Mouse (Mus musculus): ENCODE data around the gene Serpinc1. TPM values are rescaled to one million over a fixed set of nuclear protein-coding genes. Genes with fewer than 3 reads are reported as not detected.
"Not testable (repeated sequence)": the region's sequence is repeated elsewhere in the genome, so short reads cannot be mapped to it uniquely, and the experiment has no call there.

Serpinc1 gene
- polyA plus RNA-seq, 1 experiment from 2014 or later: 3.3 TPM

DNA sequence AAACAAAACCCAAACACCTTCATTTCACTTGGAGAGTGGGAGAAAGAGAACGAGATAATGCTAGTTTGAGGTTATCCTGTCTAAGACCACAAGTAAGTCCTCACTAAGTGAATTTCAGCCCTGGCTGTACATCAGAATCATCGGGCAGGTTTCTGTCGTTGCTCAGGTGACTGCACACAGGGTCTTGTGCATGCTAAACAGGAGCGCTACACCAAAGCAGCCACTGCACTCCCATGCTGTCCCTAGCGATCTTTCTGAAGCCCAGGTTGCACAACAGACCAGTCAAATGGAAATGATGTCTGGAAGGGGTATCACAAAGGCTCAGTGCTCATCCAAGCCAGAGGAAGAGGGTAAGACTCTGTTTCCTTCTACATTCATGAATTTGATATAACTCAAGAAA lies 28.1 kb downstream of the Serpinc1 start:
- Histone ChIP-seq H3K27ac (ENCODE audit: low read length) (no peak overlapping the region), H3K4me1 (ENCODE audit: control insufficient read depth, insufficient read depth, low read length) (no peaks in the 10 kb centered on the region), H3K27me3 (ENCODE audit: control insufficient read depth, insufficient read depth, low read depth, low read length) (no peaks in the 10 kb centered on the region), H3K9ac (ENCODE audit: low read depth, low read length) (no peak overlapping the region), H3K9me3 (replicated peaks; ENCODE audit: control insufficient read depth, low read length, poor library complexity, severe bottlenecking) (no peaks in the 10 kb centered on the region), H3K4me3 (ENCODE audit: low read depth, low read length) (no peak overlapping the region), H3K4me2 (ENCODE audit: low read length) (no peak overlapping the region), H3K36me3 (ENCODE audit: control insufficient read depth, insufficient read depth, low read length) (peaks cover 6% of the 10 kb centered on the region; the same call in 1 of the 2 replicates)
- 80% methylated on average over 5 of the region's 5 CpGs for WGBS
- no peak for ATAC-seq

DNA sequence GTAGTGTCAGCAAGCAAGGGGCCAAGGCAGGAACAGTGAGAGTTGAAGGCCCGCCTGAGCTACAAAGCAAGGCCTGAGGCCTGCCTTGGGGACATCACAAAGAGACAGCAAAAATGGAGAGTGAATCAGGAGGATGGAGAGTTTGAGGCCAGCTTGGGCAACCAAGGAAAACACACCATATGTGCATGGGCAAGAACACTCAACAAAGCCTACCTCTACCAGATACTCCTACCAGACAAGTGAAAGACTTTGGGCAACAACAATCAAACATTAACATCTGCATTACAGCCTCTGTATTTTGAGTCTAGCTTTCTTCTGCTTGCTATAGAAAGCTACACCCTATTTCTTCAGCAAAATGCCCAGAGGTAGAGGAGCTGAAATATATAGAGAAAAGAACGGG lies 29.7 kb downstream of the Serpinc1 start:
- no peak for ATAC-seq
- peaks cover 11% of the 10 kb centered on the region; the same call in 1 of the 2 replicates for H3K36me3 ChIP-seq (ENCODE audit: control insufficient read depth, insufficient read depth, low read length)
- H3K4me2 ChIP-seq (ENCODE audit: low read length): no peak overlapping the region
- H3K27me3 ChIP-seq (ENCODE audit: control insufficient read depth, insufficient read depth, low read depth, low read length): no peaks in the 10 kb centered on the region
- H3K4me3 ChIP-seq (ENCODE audit: low read depth, low read length): no peak overlapping the region
- H3K9me3 ChIP-seq (replicated peaks; ENCODE audit: control insufficient read depth, low read length, poor library complexity, severe bottlenecking): no peaks in the 10 kb centered on the region
- WGBS: 91% methylated on average over 2 of the region's 2 CpGs
- no peaks in the 10 kb centered on the region for H3K4me1 ChIP-seq (ENCODE audit: control insufficient read depth, insufficient read depth, low read length)
- H3K9ac ChIP-seq (ENCODE audit: low read depth, low read length): no peak overlapping the region
- no peak overlapping the region for H3K27ac ChIP-seq (ENCODE audit: low read length)

DNA sequence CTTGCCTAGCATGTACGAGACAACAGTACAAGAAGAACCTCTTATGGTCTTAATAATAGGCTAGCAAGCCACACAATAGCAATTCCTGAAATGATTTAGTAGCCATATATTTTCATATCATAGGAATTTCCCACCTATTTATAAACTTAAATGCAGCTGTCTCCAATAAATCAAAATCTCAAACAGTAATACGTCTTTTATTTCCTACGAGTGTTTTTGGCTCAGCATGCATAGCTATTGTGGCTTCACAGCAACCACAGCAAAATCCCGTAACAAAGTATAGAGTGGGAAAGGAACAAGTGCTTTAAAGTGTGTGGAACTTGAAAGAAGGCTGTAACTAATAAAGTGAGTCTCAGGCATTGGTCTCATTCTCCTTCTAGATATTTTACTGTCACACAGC lies 32.1 kb downstream of the Serpinc1 start:
- Histone ChIP-seq H3K9ac (ENCODE audit: low read depth, low read length) (no peak overlapping the region), H3K27ac (ENCODE audit: low read length) (no peak overlapping the region), H3K4me2 (ENCODE audit: low read length) (no peak overlapping the region), H3K9me3 (replicated peaks; ENCODE audit: control insufficient read depth, low read length, poor library complexity, severe bottlenecking) (no peaks in the 10 kb centered on the region), H3K4me3 (ENCODE audit: low read depth, low read length) (no peak overlapping the region), H3K4me1 (ENCODE audit: control insufficient read depth, insufficient read depth, low read length) (no peaks in the 10 kb centered on the region), H3K36me3 (ENCODE audit: control insufficient read depth, insufficient read depth, low read length) (peaks cover 7% of the 10 kb centered on the region; the same call in 1 of the 2 replicates), H3K27me3 (ENCODE audit: control insufficient read depth, insufficient read depth, low read depth, low read length) (no peaks in the 10 kb centered on the region)
- no peak for ATAC-seq
- 93% methylated on average over 4 of the region's 4 CpGs for WGBS

DNA sequence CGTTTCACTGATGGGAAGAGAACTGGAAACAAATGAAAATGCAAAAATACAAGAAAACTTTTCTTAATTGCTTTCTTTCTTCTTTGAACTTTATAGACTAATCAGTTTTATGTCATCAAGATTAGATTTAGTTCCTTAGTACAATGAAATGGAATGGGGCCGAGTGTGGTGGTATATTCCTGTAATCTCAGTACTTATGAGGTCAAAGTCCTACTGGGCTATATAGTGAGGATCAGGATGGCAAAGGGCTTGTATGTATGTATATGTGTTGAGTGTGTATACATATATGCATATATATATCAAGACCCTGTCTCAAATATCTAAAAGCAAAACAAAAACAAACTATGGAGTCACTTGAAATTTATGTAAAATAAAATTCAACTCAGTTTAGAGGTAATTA lies 38.0 kb downstream of the Serpinc1 start:
- Histone ChIP-seq H3K9me3 (replicated peaks; ENCODE audit: control insufficient read depth, low read length, poor library complexity, severe bottlenecking) (no peaks in the 10 kb centered on the region), H3K27ac (ENCODE audit: low read length) (no peak overlapping the region), H3K9ac (ENCODE audit: low read depth, low read length) (no peak overlapping the region), H3K4me1 (ENCODE audit: control insufficient read depth, insufficient read depth, low read length) (no peaks in the 10 kb centered on the region), H3K4me2 (ENCODE audit: low read length) (no peak overlapping the region), H3K4me3 (ENCODE audit: low read depth, low read length) (no peak overlapping the region), H3K27me3 (ENCODE audit: control insufficient read depth, insufficient read depth, low read depth, low read length) (no peaks in the 10 kb centered on the region), H3K36me3 (ENCODE audit: control insufficient read depth, insufficient read depth, low read length) (peaks cover 25% of the 10 kb centered on the region)
- ATAC-seq: no peak
- WGBS: 89% methylated on average over 2 of the region's 2 CpGs

DNA sequence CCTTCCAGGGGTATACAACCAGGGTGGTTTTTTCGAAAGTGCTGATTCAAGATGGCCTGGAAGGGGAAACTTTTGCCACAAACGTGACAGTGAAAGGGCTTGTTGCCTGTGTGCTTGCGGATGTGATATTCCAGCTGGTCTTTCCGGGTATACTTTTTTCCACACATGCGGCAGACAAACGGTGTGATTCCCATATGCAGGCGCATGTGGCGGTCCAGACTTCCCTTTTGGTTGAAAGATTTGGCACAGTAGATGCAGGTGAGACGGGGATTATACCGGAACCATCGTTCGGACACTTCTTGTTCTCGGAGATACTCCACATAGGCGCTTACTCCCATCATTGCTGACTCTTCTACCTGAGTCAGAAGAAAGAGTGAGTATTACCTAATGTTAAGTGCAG lies 41.7 kb downstream of the Serpinc1 start:
- Histone ChIP-seq H3K27ac (ENCODE audit: low read length) (no peak overlapping the region), H3K9me3 (replicated peaks; ENCODE audit: control insufficient read depth, low read length, poor library complexity, severe bottlenecking) (no peaks in the 10 kb centered on the region), H3K4me2 (ENCODE audit: low read length) (no peak overlapping the region), H3K4me1 (ENCODE audit: control insufficient read depth, insufficient read depth, low read length) (no peaks in the 10 kb centered on the region), H3K27me3 (ENCODE audit: control insufficient read depth, insufficient read depth, low read depth, low read length) (no peaks in the 10 kb centered on the region), H3K9ac (ENCODE audit: low read depth, low read length) (no peak overlapping the region), H3K4me3 (ENCODE audit: low read depth, low read length) (no peak overlapping the region), H3K36me3 (ENCODE audit: control insufficient read depth, insufficient read depth, low read length) (peaks cover 20% of the 10 kb centered on the region)
- no peak for ATAC-seq
- WGBS: 97% methylated on average over 14 of the region's 14 CpGs

DNA sequence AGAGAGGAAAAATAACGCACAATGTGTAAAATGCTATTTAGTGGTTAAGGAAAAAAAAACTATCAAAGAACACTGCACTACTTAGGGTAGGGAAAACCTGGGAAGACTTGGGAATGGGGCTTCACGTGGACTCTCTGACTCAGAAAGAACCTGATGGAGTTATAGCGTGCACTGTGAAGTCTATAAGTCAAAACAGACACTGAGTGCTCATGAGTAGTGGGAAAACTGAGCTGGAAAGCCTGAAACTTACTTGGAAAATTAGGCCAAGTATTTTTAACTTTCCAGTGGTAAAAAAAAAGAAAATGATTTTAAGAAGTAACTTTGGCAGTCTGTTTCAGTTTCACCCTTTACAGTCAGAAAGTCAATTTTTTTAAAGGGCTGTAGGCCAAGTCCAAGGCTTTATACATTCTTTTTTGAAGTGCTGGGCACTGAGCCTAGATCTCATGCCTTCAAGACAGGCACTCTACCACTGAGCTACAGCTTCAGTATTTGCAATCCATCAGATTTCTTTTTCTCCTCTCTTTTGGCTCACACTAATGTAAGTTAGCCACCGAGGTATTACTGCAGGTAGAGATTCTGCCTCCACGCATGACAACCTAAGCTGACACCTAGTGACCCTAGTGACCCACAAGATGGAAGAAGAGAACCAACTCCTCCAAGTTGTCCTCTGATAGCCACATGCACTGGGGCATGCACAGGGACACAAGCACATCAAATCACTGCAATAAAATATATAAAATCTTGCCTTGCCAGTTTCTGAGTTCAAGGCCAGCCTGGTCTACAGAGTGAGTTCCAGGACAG lies 47.2 kb downstream of the Serpinc1 start:
- Histone ChIP-seq H3K4me2 (ENCODE audit: low read length) (no peak overlapping the region), H3K4me1 (ENCODE audit: control insufficient read depth, insufficient read depth, low read length) (peaks cover 3% of the 10 kb centered on the region), H3K9me3 (replicated peaks; ENCODE audit: control insufficient read depth, low read length, poor library complexity, severe bottlenecking) (no peaks in the 10 kb centered on the region), H3K9ac (ENCODE audit: low read depth, low read length) (no peak overlapping the region), H3K27me3 (ENCODE audit: control insufficient read depth, insufficient read depth, low read depth, low read length) (no peaks in the 10 kb centered on the region), H3K36me3 (ENCODE audit: control insufficient read depth, insufficient read depth, low read length) (peaks cover 6% of the 10 kb centered on the region; the same call in 1 of the 2 replicates), H3K4me3 (ENCODE audit: low read depth, low read length) (no peak overlapping the region), H3K27ac (ENCODE audit: low read length) (no peak overlapping the region)
- ATAC-seq: no peak
- WGBS: 94% methylated on average over 5 of the region's 5 CpGs

DNA sequence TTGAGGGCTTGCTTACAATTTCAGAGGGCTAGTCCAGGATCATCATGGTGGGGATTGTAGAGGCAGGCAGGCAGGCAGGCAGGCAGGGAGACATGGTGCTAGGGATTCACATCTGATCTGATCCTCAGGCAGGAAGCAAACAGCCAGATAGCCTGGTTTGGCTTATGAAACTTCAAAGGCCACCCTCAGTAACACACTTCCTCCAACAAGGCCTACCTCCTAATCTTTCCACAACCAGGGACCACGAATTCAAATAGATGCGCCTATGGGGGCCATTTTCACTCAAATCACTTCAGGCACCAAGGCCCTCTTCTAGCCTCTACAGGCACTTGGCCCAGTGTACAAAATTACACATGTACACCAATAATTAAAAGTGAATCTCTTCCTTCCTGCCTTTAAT lies 48.8 kb downstream of the Serpinc1 start:
- no peak overlapping the region for H3K27ac ChIP-seq (ENCODE audit: low read length)
- 94% methylated on average over 2 of the region's 2 CpGs for WGBS
- no peaks in the 10 kb centered on the region for H3K27me3 ChIP-seq (ENCODE audit: control insufficient read depth, insufficient read depth, low read depth, low read length)
- ATAC-seq: no peak
- no peaks in the 10 kb centered on the region for H3K9me3 ChIP-seq (replicated peaks; ENCODE audit: control insufficient read depth, low read length, poor library complexity, severe bottlenecking)
- H3K4me2 ChIP-seq (ENCODE audit: low read length): no peak overlapping the region
- H3K4me3 ChIP-seq (ENCODE audit: low read depth, low read length): no peak overlapping the region
- peaks cover 15% of the 10 kb centered on the region for H3K36me3 ChIP-seq (ENCODE audit: control insufficient read depth, insufficient read depth, low read length)
- H3K4me1 ChIP-seq (ENCODE audit: control insufficient read depth, insufficient read depth, low read length): peaks cover 3% of the 10 kb centered on the region
- H3K9ac ChIP-seq (ENCODE audit: low read depth, low read length): no peak overlapping the region

DNA sequence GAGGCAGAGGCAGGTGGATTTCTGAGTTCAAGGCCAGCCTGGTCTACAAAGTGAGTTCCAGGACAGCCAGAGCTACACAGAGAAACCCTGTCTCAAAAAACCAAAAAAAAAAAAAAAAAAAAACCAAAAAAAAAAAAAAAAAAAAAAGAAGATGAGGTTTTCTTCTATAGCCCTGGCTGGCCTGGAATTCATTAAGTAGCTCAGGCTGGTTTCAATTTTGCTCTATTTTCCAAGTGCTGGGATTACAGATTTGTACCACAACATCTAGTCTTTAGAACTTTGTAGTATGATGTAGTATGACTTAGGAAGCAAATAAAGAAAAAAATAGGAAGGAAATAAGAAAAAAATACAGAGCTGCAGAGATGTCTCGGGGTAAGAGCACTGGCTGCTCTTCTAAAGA lies 50.0 kb downstream of the Serpinc1 start:
- peaks cover 17% of the 10 kb centered on the region for H3K36me3 ChIP-seq (ENCODE audit: control insufficient read depth, insufficient read depth, low read length)
- not testable (repeated sequence) for H3K9ac ChIP-seq (ENCODE audit: low read depth, low read length); ATAC-seq

DNA sequence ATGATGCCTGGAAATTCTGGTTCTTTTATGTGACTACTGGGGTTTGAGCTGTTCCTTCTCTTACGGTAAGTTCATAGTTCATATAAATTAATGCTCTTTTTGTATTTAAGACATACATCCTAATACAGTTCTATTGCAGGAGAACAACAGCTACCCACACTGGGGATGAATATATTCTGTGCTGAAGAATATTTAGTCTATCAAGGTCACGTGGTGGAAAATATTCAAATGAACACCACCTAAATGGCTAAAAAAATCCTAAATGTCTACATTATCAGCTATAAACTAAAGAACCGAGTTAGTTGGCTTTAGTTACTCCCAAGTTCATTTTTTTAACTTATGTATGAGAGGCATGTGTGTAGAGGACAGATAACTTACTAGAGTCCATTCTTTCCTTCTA lies 51.7 kb downstream of the Serpinc1 start:
- WGBS: 96% methylated on average over 3 of the region's 3 CpGs

More for the DNA sequence above, 50.0 kb downstream of the Serpinc1 start:
- not testable (repeated sequence) for H3K27me3 ChIP-seq (ENCODE audit: control insufficient read depth, insufficient read depth, low read depth, low read length); H3K4me2 ChIP-seq (ENCODE audit: low read length); H3K27ac ChIP-seq (ENCODE audit: low read length); H3K4me3 ChIP-seq (ENCODE audit: low read depth, low read length); H3K4me1 ChIP-seq (ENCODE audit: control insufficient read depth, insufficient read depth, low read length); H3K9me3 ChIP-seq (replicated peaks; ENCODE audit: control insufficient read depth, low read length, poor library complexity, severe bottlenecking)
- 94% methylated on average over 1 of the region's 1 CpGs for WGBS

More for the DNA sequence above, 51.7 kb downstream of the Serpinc1 start:
- Histone ChIP-seq H3K4me1 (ENCODE audit: control insufficient read depth, insufficient read depth, low read length) (peaks cover 10% of the 10 kb centered on the region), H3K4me3 (ENCODE audit: low read depth, low read length) (no peak overlapping the region), H3K27ac (ENCODE audit: low read length) (no peak overlapping the region), H3K36me3 (ENCODE audit: control insufficient read depth, insufficient read depth, low read length) (peaks cover 17% of the 10 kb centered on the region), H3K27me3 (ENCODE audit: control insufficient read depth, insufficient read depth, low read depth, low read length) (no peaks in the 10 kb centered on the region), H3K9me3 (replicated peaks; ENCODE audit: control insufficient read depth, low read length, poor library complexity, severe bottlenecking) (no peaks in the 10 kb centered on the region), H3K4me2 (ENCODE audit: low read length) (no peak overlapping the region), H3K9ac (ENCODE audit: low read depth, low read length) (no peak overlapping the region)
- no peak for ATAC-seq
